Mouse (Mus musculus): Measurements from ENCODE around the gene Eif4a3. TPM values are rescaled to one million over a fixed set of nuclear protein-coding genes. Genes with fewer than 3 reads are reported as not detected.
"Not testable (repeated sequence)": the region's sequence is repeated elsewhere in the genome, so short reads cannot be mapped to it uniquely, and the experiment has no call there.

The Eif4a3 gene
- total RNA-seq, 4 experiments from 2014 or later, result 89.1 to 93.4 (median 90.6) TPM

DNA sequence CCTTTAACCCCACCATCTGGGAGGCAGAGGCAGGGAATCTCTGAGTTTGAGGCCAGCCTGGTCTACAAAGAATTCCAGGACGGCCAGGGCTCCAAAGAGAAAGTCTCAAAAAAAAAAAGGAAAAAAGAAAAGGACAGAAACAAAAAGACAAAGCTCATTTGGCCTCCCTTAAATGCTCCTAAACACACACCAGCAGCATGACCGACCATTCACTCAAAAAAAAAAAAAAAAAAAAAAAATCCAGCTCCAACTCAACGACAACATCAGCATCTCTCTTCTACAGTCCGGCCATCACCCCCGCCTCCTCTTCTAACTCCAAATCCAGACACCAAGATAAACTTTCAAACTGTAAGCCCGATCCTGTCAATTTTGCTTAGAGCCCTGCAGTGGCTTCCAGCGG, 972 bp downstream of the Eif4a3 start:
- no peak for DNase-seq (ENCODE audit: low spot score in 2 of 2)

DNA sequence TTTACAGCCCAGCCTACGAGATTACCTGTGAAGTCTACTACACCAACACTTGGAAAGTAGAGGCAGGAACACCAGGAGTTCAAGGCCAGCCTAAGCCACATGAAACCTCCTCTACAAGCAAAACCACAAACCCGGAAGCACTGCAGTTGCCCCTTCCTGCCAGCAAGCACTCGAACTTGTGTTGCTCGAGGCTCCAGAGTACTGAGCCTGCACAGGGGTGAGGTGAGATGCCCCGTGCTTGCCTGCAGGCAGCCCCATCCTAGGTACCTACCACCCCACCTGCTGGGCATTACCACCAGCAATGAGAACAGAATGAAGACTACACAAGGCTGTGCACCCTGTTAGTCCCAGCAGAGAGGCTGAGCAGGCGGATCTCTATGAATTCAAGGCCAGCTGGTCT, 1.9 kb downstream of the Eif4a3 start:
- no peak for DNase-seq (ENCODE audit: low spot score in 2 of 2)

DNA sequence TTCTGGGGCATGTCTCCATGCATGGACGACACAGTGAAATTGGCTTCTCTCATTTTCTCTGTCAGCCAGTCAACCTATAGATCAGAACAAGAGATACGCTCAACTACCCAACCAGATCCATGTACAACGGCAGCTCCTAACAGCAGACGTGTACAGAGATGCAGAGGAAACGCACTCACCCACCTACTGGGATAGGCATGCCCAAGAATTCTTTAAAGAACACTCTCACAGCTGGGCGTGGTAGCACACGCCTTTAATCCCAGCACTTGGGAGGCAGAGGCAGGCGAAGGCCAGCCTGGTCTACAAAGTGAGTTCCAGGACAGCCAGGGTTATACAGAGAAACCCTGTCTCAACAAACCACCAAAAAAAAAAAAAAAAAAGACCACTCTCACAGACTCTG, 7.0 kb downstream of the Eif4a3 start:
- not testable (repeated sequence) for DNase-seq (ENCODE audit: low spot score in 2 of 2)

DNA sequence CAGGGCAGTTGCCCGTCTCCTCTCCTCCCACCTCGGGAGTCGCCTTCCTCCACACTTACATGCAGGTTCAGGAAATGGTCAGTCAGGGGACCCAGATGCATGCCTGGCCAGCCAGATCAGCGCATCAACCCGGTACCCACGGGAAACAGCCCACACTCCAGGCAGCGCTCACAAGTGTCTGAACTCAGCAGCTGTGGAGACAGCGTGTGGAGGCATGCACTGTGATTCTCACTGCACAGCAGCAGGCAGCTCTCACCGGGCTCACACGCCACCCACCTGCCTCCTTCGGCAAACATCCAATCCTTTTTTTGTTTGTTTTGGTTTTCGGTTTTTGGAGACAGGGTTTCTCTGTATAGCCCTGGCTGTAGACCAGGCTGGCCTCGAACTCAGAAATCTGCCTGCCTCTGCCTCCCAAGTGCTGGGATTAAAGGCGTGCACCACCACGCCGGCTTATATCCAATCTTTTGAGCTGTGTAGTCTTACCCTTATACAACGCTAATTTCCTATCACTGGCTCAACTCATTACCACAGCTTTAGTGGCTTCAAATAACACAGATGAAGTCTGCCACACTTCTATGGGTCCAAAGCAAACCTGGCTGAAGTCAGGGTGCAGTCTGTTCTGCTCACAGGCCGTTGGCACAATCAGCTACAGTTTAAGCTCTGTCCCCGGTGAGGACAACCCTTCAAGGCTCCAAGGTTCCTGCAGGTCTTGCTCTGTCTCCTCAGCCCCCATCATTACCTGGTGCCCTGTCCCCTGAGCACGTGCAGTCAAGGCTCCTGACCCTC, 12.5 kb downstream of the Eif4a3 start:
- DNase-seq (ENCODE audit: low spot score in 2 of 2), result no peak

DNA sequence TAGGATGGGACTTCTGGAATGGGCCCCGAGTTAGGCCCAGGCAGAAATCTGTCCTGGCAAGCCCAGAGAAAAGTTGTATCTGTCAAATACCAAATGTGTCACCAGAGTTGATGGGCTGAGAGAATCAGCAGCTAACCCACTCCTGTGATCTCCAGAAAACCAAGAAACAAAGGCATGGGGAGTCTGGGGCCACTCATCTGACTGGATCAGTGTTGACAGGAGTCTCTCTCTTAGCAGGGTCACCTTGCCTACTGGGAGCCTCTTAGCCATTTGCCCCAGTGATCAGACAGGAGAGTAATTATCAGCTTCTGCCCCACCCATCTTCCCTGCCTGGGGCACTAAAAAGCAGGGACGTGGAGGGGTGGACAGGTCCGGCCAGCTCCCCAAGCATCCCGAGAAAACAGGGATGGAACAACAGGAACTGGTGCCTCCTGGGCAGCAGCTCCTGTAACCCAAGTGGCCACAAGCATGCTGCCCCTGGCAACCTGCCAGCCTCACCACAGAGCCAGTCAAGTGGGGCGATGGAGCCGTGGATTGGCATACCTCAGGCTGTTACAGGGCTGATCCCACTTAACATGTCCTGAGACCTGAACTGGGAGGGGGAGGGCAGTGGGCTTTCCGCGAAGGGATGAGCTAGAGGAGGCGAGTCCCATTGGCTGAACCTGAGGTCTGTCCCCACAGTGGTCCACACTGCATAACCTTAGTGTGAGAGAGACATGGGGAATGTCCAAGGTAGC, 13.9 kb downstream of the Eif4a3 start:
- DNase-seq (ENCODE audit: low spot score in 2 of 2), result no peak

DNA sequence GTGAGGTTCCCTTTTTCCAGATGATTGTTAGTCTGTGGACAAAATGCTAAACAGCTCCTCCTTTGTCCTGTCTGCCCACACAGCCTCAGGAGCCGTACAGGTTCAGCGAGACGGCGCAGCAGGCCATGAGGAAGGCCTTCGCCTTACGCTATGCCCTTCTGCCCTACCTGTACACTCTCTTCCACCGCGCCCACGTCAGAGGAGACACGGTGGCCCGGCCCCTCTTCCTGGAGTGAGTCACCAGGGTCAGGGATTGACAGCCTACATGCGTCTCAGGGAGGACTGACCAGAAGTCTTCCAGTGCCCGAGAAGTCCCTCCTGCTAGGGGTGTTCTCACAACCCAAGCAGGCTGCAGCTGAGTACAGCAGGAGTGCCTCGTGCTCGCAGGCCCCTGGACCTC, 18.9 kb downstream of the Eif4a3 start:
- DNase-seq (ENCODE audit: low spot score in 2 of 2), result no peak

DNA sequence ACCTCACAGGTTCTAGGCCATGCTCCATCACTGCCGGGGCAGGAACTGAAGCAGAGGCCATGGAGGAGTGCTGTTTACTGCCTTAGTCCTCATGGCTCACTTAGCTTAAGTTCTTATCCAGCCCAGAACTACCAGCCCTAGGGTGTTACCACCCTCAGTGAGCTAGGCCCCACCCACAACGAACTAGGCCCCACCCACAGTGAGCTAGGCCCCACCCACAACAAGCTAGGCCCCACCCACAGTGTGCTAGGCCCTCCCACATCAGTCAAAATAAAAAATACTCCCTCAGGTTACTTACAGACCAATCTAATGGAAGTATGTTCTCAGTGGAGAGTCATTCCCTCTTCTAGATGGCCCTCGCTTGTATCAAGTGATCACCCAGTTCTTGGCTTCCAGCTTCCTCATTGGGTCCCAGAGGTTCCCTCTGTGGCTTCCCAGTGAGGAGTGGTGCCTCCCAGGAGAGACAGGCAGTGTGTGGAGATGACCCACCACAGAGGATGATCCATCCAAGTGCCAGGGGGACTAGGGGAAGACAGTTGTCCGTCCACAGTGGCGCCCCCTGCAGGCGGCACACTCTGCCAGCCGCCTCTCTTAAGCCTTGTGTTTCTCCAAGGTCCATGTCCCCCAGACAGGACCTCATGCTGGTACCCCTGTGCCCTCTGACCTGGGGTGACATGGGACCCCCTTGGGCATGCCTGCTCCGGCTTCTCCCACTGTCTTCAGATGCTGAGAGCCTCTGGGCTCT, 26.5 kb downstream of the Eif4a3 start:
- no peak for DNase-seq (ENCODE audit: low spot score in 2 of 2)

DNA sequence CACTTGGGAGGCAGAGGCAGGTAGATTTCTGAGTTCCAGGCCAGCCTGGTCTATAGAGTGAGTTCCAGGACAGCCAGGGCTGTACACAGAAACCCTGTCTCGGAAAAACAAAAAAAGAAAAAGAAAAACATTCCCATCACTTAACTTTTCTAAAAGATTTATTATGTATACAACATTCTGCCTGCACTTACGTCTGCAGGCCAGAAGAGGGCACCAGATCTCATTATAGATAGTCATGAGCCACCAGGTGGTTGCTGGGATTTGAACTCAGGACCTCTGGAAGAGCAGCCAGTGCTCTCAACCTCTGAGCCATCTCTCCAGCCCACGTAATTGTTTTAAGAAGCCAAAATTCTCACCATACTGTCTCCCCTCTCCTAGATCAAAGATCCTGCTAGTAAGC, 27.4 kb downstream of the Eif4a3 start:
- not testable (repeated sequence) for DNase-seq (ENCODE audit: low spot score in 2 of 2)

DNA sequence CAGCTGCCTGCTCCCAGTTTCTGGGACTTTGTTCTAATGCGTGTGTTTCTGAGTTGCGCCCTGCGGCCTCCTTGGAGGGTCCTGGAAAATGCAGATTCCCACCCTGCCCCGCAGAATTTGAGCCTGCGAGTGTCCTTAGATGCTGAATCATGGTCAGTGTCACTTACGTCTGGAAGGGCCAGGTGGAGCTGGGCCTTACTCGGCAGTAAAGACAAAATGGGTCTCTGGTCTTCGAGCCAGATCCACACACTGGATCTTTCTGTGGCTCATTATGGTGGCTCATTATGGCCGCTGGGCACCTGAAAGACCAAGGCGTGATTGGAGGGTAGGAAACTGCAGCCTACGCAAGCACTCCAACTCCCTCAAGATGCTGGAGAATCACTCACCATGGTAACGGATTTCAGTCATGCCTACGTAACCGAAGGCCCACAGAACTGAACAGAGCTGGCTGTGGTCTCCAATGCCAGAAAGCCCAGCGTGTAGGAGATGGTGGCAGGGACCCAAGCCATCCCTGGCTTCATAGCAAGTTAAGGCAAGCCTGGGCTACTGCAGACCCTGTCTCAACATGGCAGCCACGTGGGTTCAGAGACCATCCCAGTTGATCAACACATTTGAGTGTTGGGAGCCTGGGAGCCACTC, 31.2 kb downstream of the Eif4a3 start:
- peak; percentile 77 to 79 for DNase-seq (ENCODE audit: low spot score in 2 of 2)

DNA sequence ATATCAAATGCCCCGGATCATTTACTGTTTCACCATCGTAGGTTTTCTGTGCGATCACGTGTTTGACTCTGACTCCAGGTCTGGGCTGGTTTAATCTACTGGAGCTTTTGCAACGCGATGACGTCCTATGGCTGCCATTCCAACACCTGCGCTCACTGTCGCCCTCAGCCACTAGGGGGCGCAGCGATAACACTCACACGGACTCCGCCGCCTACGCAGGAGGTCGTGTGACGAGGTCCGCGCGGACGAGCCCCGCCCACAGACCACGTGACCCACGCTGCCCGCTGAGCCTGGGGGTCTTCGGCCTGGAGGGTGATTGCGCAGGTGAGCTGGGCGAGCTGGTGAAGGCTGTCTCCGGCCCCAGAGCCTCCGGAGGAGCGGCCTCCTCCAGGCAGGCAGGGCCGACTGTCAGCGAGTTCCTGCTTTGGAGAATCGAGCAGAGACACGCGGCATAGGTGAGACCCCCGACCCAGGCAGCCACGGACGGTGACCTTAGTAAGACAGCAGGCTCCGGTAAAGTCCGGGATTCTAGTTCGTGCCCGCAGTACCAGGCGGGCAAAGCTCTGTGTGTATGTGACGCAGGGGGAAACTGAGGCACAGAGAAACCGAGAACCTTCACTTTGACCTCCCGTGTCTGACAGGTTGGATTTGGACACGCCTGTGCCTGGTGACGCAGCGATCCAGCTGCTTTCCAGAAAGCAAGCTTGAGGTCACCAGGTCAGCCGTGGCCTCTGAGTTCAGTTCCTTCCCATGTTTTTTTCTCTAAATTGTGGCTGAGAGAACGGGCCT, 31.9 kb downstream of the Eif4a3 start, which contains the start of gene Gaa:
TSS of gene Gaa (plus strand) at position 120 of the 789 bp plus-strand sequence.
- DNase-seq (ENCODE audit: low spot score in 2 of 2), result peak; percentile 94 to 98

DNA sequence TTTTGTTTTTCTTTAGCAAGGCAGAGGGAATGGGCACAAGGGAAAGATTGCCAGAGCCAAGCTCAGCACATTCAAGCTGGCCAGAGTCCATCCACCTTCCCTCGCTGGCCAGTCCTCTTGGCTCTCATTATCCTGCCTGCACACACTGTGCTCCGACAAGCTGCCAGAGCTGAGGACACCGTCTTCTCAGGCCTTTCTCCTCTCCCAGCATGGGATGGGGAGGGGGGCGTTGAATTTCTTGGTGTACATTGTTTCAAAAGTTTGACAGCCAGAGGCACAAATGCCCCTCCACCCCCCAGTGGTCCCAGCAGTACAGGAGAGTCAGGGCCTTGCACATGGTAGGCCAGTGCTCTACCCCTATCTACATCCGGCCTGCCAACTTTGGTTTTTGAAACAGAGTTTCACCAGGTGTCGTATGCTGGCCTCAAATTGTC, 32.6 kb downstream of the Eif4a3 start:
- peak in 1 of 2 experiments; percentile 56 for DNase-seq (ENCODE audit: low spot score in 2 of 2)

DNA sequence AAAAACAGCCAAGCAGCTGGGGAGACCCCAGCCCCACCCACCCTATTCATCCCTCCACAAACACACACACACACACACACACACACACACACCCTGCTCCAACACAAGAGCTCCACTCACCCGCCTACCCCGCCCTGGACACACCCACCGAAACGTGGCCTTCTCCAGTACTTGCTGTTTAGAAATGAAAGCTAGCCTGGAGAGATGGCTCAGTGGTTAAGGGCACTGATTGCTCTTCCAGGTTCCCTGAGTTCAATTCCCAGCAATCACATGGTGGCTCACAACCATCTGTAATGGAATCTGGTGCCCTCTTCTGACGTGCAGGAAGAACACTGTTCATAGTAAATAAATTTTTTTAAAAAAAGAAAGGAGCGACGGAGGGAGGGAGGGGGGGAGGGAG, 34.1 kb downstream of the Eif4a3 start:
- DNase-seq (ENCODE audit: low spot score in 2 of 2), result no peak

DNA sequence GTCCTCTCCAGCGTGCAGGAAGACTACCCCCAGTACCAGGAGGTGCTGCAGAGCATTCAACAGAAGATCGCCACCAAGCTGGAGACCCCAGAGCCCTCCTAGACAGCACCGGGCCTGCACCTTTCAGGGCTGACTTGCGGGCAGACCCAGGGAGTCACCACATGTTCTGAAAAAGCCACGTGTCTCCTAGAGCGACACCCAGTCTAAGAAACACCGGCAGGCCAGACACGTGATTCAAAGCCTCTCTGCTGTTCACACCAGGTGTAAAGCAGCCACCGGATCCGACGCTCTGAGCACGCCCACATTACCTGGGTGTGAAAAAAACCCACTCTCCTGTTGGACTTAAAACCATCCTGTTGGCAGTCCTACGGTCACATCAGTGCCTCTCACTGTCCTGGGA, 35.5 kb downstream of the Eif4a3 start:
- no peak for DNase-seq (ENCODE audit: low spot score in 2 of 2)

DNA sequence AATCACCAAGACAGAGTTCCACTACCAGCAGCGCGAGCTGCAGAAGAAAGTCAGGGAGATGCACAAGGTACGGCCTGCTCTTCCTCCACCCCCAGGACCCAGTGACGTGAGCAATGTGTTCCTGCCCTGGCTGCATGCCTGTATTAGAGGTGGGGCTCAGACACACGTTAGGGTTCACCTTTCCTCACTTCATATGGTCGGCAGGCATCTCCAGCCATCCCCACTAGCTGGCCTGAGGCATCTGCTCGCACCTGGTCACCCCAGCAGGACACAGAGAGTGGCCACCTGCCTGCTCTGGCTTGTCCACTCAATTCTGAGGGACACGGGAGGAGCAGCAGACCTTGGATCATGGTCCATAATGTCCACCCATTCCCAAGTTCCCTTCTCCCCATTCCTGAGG, 39.9 kb downstream of the Eif4a3 start:
- no peak for DNase-seq (ENCODE audit: low spot score in 2 of 2)

DNA sequence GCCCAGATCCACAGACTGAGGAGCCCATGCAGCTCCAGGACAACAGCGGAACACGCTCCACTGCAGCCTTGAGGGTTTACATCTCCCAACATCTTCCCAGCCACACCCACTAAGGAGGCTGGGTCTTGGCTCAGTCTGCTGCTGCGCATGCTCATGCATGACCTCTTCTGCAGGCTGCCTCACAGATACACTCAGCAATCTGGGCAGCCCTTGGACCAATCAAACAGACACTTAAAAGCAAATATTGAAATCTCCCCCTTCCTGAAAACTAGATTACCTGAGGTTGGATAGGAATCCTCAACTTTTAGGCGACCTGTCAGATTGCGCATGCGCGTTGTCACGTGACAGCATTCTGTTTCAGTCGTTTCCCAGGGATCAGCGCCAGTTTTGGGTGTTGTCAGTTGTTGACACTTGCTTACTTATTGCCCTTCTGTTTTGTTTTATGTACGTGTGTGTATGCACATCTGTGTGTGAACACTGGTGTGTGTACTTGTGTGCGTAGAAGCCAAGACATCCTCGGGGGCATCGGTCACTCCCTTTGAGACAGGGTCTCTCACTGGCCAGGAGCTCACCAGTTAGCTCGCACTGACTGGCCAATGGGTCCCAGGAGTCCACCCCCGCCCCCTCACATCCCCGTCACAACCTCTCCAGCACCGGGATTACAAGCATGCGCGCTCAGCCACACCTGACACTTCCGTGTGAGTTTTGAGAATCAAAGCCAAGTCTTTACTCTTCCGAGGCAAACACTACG, 41.1 kb downstream of the Eif4a3 start:
- DNase-seq (ENCODE audit: low spot score in 2 of 2), result peak in 1 of 2 experiments; percentile 76

DNA sequence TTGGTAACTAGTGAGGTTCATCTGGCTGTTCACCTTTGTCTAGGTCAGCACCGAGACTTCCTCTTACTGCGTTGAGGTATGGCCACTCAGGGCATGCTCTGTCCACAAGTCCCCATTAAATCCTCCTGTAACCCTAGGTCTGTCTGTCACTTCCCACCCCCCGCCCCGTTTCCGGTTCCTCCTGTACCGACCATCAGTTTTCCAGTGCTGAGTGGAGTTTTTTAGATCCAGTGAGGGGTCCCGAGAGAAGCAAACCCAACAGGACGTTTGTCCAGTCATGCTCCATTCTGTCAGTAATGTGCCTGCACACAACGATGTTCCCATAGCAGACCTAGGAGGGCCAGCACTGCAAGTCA, 41.7 kb downstream of the Eif4a3 start:
- DNase-seq (ENCODE audit: low spot score in 2 of 2), result no peak

DNA sequence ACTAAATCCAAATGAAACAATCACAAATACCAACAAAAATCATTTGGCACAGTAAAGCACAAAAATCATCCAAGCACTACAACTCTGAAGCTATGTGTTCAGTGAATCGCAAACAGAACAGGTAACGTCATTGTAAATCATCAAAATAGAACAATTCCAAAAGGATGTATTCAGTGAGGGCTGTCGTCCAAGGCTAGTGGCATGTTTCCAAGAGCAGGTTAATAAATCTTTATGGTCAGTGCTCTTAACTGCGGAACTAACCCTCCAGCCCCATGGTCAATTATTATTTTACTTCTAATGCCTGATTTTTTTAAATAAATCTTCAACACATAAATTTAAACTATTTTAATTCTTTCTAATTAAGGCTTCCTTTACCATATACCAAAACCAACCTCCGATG, 43.3 kb downstream of the Eif4a3 start:
- not testable (repeated sequence) for DNase-seq (ENCODE audit: low spot score in 2 of 2)

DNA sequence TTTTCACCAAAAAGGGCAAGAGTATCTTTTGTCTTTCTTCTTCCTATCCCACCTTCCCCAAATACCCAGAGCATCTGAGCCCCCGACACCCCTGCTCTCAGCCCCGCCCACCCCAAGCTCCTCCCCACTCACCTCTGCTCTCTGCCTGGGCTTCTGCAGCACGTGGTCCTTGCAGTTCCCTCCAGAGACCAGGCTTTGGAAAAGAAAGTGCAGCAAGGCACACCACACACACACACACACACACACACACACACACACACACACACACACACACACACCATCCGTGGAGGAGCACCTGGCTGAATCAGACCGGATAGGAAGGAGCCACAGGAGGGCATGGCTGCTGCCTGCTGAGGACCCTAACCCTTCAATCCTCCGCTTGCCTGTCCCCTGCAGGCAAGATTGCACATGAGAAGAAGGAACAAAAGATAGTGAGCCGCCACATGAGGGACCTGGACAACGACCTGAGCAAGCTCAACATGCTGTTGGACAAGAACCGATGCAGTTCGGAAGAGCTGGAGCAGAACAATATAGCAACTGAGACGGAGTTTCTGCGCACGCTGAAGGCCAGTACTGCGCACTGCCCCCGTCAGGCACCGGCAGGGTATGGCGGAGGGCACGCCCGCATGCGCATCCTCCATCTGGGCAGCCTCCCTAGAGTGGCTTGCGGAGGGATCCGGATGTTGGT, 46.9 kb downstream of the Eif4a3 start:
- no peak for DNase-seq (ENCODE audit: low spot score in 2 of 2)

DNA sequence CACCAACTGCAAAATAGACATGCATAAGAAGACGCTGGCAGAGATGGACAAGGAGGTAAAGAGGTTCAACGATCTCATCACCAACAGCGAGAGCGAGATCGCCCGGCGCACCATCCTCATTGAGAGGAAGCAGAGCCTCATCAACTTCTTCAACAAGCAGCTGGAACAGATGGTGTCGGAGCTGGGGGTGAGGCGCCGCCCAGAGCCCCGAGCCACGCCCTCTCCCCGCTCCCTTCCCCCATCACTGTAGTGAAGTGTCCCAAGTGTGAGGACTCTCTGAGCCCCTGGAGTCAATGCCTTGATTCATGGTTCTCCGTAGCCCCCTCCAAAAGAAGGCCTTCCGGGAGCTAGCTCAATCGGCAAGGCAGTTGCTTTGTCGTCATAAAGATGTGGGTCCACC, 48.9 kb downstream of the Eif4a3 start:
- DNase-seq (ENCODE audit: low spot score in 2 of 2), result no peak
